Mouse (Mus musculus): ENCODE measurements around the gene Vmn1r2. TPM values are rescaled to one million over a fixed set of nuclear protein-coding genes. Genes with fewer than 3 reads are reported as not detected.

Vmn1r2 gene
- not detected for polyA plus RNA-seq (2014; fragmentation: Illumina TruSeq; extraction: RNeasy Lipid Tissue Mini Kit (QIAGEN cat#74804))

DNA sequence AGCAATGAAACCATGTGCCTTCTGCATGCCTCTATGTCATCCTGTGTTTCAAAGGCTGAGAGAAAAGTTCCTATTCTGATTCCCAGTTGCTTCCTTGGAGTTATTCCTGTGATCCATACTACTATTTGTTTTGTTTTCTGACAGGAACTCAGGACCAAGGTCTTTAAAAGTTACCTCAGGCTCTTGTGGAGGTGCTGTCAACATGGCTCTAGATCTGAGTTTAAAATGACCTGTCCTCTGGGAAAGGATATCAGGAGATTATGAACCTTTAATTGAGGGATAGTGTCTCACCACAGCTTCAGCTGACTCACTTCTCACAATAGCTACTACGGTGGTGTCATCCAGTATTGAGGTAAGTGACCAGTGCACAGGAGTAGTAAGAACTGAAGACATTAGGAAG, at the start of gene Vmn1r2:
Vmn1r2 (plus strand) TSS at position 301 of the 400 bp plus-strand sequence.

DNA sequence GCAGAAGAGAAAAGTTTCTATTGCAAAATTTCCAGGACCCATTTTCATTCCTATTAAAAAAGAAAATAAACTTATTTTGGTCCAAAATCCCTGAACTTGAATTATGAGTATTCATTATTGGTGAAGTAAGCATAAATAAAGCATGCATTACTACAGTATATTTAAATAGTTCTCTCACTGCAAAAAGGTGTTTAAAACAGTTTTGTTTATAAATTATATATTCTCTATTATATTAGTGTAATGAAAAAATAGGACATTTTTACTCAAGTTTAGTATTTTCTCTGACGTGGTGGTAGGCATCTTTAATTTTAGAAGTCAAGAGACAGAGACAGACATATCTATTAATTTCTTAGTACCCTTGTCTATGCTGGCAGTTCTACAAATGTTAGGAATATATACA, 18.1 kb downstream of the Vmn1r2 start, which contains the start of gene Vmn1r3:
Vmn1r3 (minus strand) TSS at position 101 of the 400 bp plus-strand sequence.

Other genes with a start within 250 kb of the Vmn1r2 start
- not detected for gene Vmn1r3, start 18.0 kb downstream of the Vmn1r2 start, polyA plus RNA-seq (2014; fragmentation: Illumina TruSeq; extraction: RNeasy Lipid Tissue Mini Kit (QIAGEN cat#74804))

Data from ovary, adult 10 weeks (tissue).